Mouse (Mus musculus): ENCODE data around the gene Rapgef3.

DNA sequence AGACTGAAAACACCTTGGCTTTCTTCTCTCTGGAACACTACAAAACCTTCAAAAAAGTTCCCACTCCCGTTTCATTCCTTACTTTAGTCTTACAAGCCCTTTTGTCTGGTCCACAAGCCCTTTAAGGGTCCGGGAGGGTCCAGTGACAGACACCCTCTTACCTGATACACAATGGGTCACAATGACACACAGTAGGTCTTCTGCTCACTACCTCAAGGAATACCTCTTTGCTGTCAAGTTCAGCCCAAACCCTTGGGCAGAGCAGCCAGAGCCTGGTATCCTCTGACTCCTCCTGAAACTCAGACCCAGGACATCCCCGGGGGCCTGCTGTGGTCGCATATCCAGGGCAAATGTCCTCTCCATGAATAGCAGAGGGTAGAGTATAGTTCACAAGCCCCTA lies 18.8 kb downstream of the Rapgef3 start:
- no peak for TF ChIP-seq CTCF (IDR thresholded peaks at IDR 0.05; ENCODE audit: low read depth)
- TF ChIP-seq EP300 (IDR thresholded peaks at IDR 0.05; ENCODE audit: low read depth), result no peak
